Mouse (Mus musculus) midbrain, embryonic 15.5 days (tissue): ENCODE measurements around the gene H6pd. TPM values are rescaled to one million over a fixed set of nuclear protein-coding genes. Genes with fewer than 3 reads are reported as not detected.

ENCODE experiments used
- ATAC-seq: fragments of 200-750 bp; cut with Nextera tagmentation; replicated peaks from 2 replicates; pipeline ENCODE4 v1.8.0; 2017; ENCODE audit warnings: moderate TSS enrichment
- H3K27ac ChIP-seq: fragments of 300-500 bp; sonication (generic); 2 replicates; pipeline ENCODE4 v1.5.1; 2015; ENCODE audit warnings: mild to moderate bottlenecking, inconsistent platforms
- H3K27me3 ChIP-seq: fragments of 300-500 bp; sonication (generic); replicated peaks from 2 replicates; pipeline ENCODE4 v1.6.1; 2015; ENCODE audit warnings: inconsistent platforms
- H3K36me3 ChIP-seq: fragments of 300-500 bp; sonication (generic); replicated peaks from 2 replicates; pipeline ENCODE4 v1.6.1; 2015; ENCODE audit warnings: inconsistent platforms
- H3K4me1 ChIP-seq: fragments of 300-500 bp; sonication (generic); 2 replicates; pipeline ENCODE4 v1.6.1; 2015; ENCODE audit warnings: inconsistent platforms
- H3K4me2 ChIP-seq: fragments of 300-500 bp; sonication (generic); 2 replicates; pipeline ENCODE4 v1.6.1; 2015; ENCODE audit warnings: inconsistent platforms, mild to moderate bottlenecking, moderate library complexity
- H3K4me3 ChIP-seq: fragments of 300-500 bp; sonication (generic); 2 replicates; pipeline ENCODE4 v1.5.1; 2015; ENCODE audit warnings: mild to moderate bottlenecking, inconsistent platforms
- H3K9ac ChIP-seq: fragments of 300-500 bp; sonication (generic); 2 replicates; pipeline ENCODE4 v1.6.1; 2015; ENCODE audit warnings: mild to moderate bottlenecking, inconsistent platforms
- H3K9me3 ChIP-seq: fragments of 300-500 bp; sonication (generic); 2 replicates; pipeline ENCODE4 v1.6.1; 2016; ENCODE audit warnings: inconsistent platforms
- WGBS: fragments of 180-500 bp; shearing (Covaris S2); methylation state at CpG from one replicate; pipeline ENCODE4 v1.1.7; 2015; ENCODE audit warnings: mixed read lengths; 5-methylcytosine and 5-hydroxymethylcytosine counted together
- polyA plus RNA-seq: library from polyadenylated mRNA; unstranded; fragments of >200 nt; fragmentation: Nextera tagmentation; extraction: Ambion mirVana; gene quantifications from 2 replicates; pipeline ENCODE4 v1.2.1, GENCODE M21; 2015

Gene H6pd
- polyA plus RNA-seq, 1 experiment from 2014 or later = 2.5 TPM

GRCm38 (mm10) chr4:149992670-149993032 lies 16.2 kb downstream of the H6pd start:
- H3K4me1 ChIP-seq = peaks cover 29% of the 10 kb centered on the region
- ATAC-seq = no peak
- H3K9me3 ChIP-seq = no peaks in the 10 kb centered on the region
- no peak overlapping the region for H3K9ac ChIP-seq
- no peak overlapping the region for H3K4me3 ChIP-seq
- 94% methylated on average over 8 of the region's 8 CpGs for WGBS
- no peak overlapping the region for H3K4me2 ChIP-seq
- H3K27me3 ChIP-seq = peaks cover 6% of the 10 kb centered on the region; the same call in 1 of the 2 replicates
- H3K27ac ChIP-seq = no peak overlapping the region
- H3K36me3 ChIP-seq = no peaks in the 10 kb centered on the region

DNA sequence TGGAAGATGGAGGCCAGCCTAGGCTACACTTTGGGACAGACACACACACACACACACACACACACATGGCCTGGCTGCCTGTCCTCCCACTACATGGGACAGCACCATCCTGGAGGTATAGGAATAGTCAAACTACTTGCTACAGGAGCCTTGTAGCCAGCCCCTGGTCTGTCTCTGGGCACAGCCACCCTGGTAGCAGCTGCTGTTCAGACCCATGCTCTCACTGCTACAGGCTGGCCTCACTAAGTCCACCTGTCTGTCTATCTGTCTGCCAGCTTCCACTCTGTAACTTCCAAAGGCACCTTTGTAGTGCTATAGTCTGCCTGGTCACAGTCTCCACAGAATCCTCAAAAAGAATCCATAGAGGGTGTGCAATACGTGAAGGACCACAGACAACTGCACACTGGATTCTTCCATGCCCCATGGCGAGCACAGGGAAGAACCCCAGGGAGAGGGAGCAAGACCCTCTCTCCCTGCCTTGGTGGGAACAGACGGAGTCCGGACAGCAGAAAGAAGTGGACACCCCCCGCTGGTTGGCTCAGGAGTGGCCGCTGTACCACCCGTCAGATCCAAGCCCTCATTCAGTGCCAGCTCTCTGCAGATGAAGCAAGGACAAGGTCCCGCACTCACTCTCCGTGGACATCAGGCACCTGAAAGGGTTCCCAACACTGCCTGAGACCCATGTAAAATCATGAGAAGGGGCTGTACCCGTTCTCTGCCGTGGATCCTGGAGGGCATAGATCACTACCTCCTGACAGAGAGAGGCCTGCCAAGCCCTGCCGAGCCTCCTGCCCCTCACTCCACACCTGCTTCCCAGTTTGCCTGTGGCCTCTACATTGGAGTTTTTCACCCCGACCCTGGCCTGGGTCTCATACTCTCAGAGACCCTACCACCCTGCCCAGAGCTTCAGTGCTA lies 16.8 kb downstream of the H6pd start:
- no peak overlapping the region for H3K27ac ChIP-seq

DNA sequence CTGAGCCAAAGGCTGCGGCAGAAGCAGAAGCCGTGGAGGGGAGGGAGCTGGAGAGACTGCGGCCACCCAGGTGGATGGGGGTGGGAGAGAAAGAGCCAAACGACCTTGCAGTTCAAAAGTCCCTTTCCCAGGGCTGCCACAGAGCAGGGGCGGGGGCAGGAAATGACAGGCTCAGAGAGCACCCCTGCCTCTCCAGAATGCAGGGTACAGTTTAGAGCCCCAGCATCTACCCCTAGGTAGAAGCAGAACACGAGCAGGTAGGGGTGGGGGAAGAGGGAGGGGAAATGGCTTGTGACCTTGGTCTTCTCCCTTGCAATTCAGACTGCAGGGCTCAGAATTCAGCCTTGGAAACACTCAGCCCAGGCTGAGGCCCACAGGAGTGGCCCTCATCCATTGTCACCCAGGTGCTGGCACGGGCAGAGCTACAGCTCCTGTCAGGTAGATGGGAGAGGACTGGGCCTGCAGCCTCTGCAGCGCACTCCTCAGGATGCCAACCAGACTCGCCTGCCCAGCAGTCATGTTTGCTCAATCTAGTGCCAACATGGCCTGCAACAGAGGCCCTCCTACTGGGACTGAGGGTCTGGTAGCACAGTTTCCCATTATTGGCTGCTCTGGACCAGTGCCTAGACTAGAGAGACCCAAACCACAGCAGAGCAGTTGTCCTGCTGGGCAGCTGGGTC lies 17.7 kb downstream of the H6pd start:
- H3K4me1 ChIP-seq = peaks cover 29% of the 10 kb centered on the region
- H3K27me3 ChIP-seq = peaks cover 6% of the 10 kb centered on the region; the same call in 1 of the 2 replicates
- no peaks in the 10 kb centered on the region for H3K9me3 ChIP-seq
- 0 out of 2 replicates have a peak, but pooled peaks have one; percentile 21 for ATAC-seq
- no peak overlapping the region for H3K4me3 ChIP-seq
- H3K4me2 ChIP-seq = no peak overlapping the region
- no peak overlapping the region for H3K9ac ChIP-seq
- H3K27ac ChIP-seq = no peak overlapping the region
- no peaks in the 10 kb centered on the region for H3K36me3 ChIP-seq
- WGBS = 29% methylated on average over 8 of the region's 9 CpGs

More for the DNA sequence above, 16.8 kb downstream of the H6pd start:
- no peak overlapping the region for H3K4me2 ChIP-seq
- 78% methylated on average over 13 of the region's 13 CpGs for WGBS
- no peaks in the 10 kb centered on the region for H3K36me3 ChIP-seq
- no peaks in the 10 kb centered on the region for H3K9me3 ChIP-seq
- H3K27me3 ChIP-seq = peaks cover 6% of the 10 kb centered on the region; the same call in 1 of the 2 replicates
- no peak overlapping the region for H3K9ac ChIP-seq
- no peak for ATAC-seq
- H3K4me1 ChIP-seq = peaks cover 29% of the 10 kb centered on the region
- no peak overlapping the region for H3K4me3 ChIP-seq

GRCm38 (mm10) chr4:149990212-149990953 lies 18.4 kb downstream of the H6pd start:
- no peak overlapping the region for H3K4me2 ChIP-seq
- peaks cover 29% of the 10 kb centered on the region for H3K4me1 ChIP-seq
- peaks cover 6% of the 10 kb centered on the region; the same call in 1 of the 2 replicates for H3K27me3 ChIP-seq
- peak; percentile 41 for ATAC-seq
- no peaks in the 10 kb centered on the region for H3K9me3 ChIP-seq
- no peak overlapping the region for H3K27ac ChIP-seq
- H3K36me3 ChIP-seq = no peaks in the 10 kb centered on the region
- 9% methylated on average over 8 of the region's 8 CpGs for WGBS
- no peak overlapping the region for H3K4me3 ChIP-seq
- H3K9ac ChIP-seq = no peak overlapping the region

DNA sequence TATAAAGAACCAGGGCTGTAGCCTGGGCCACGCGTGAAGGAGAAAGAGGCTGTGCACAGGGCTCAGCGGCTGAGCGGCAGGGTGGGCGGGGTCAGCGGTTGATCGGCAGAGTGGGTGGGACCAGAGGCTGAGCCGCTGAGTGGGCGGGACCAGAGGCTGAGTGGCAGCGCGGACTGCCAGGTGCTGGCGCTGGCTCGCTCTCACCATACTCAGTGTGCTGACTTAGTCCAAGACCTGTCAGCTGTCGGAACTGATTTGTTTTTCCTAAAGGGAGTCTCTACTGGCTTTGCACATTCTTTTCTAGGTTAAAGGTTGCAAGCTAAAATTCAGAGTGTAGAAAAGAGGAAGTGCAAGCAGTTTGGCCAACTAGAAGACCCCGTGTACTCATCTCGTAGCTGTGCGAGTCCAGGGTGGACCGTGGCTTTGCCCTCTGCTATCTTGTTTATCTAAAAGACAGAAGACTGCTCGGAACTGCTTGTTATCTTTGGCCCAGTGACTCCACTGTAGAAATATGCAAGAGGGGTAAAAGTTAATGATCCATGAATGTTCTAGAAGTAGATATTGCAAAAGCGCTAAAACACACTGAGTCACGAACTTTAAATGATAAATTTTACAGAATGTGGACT lies 19.8 kb downstream of the H6pd start:
- Histone ChIP-seq H3K9ac (peak overlapping the region; percentile 31; the same call in 1 of the 2 replicates), H3K4me2 (peak overlapping the region; percentile 54), H3K9me3 (no peaks in the 10 kb centered on the region), H3K27me3 (peaks cover 6% of the 10 kb centered on the region; the same call in 1 of the 2 replicates), H3K4me3 (peak overlapping the region; percentile 23), H3K4me1 (peaks cover 29% of the 10 kb centered on the region), H3K36me3 (no peaks in the 10 kb centered on the region), H3K27ac (peak overlapping the region; percentile 62)
- 10% methylated on average over 21 of the region's 21 CpGs for WGBS
- ATAC-seq = peak; percentile 94

DNA sequence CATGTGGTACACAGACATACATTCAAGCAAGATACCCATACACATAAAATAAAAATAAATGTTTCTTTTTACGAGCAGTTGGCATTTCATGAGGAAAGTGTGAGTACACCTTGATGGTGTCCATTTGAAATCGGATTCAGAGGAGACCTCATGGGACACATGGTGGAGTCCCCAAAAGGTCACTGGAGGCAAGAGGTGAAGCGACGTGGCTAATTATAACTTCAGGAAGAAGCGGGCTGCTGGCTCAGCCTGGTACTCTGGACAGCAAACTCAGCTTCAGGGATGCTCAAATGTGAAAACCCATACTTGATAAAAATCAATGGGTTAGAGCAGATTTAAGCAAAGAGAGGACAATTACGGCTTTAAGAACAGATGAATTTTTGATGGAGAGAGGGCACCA lies 20.5 kb downstream of the H6pd start:
- Histone ChIP-seq H3K4me3 (peak overlapping the region; percentile 23; the same call in 1 of the 2 replicates), H3K27ac (peak overlapping the region; percentile 62), H3K4me1 (peaks cover 29% of the 10 kb centered on the region), H3K27me3 (peaks cover 6% of the 10 kb centered on the region; the same call in 1 of the 2 replicates), H3K36me3 (no peaks in the 10 kb centered on the region), H3K9ac (0 out of 2 replicates have a peak overlapping the region, but pooled peaks have one; percentile 31), H3K9me3 (no peaks in the 10 kb centered on the region), H3K4me2 (peak overlapping the region; percentile 54)
- WGBS = 68% methylated on average over 6 of the region's 6 CpGs
- ATAC-seq = no peak; the same call in 1 of the 2 replicates

DNA sequence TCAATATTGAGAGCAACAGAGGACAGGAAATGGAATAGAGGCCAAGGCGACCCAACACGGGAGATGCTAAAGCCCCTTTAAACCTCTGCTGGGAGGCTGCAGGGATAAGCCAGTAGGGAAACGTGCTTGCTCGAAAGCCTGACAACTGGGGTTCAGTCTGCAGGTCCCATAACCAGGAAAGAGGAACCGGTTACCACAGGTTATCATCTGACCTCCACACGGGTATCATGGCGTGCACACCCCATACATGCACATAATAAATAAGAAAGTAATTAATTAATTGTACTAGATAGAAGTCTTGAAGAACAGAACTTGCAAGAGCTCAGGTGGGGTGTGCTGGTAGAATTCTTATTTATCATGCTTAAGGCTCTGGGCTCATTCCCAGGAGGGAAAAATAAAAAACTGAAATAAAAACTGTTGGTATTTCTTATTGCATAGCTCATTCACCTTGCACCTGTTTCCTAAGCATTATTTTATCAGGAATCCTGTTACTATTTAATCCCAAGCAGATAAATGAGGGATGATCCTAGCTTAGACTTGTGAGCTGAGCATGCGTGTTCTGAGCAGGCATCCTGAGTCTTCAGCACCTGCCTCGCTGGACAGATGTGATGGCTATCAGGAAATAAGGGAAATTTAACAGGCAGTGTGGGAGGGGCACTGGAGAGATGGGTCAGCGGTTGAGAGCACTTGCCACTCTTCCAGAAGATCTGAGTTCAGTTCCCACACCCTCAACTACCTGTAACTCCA lies 22.0 kb downstream of the H6pd start:
- 80% methylated on average over 10 of the region's 10 CpGs for WGBS
- Histone ChIP-seq H3K4me2 (no peak overlapping the region), H3K27me3 (peaks cover 6% of the 10 kb centered on the region; the same call in 1 of the 2 replicates), H3K27ac (no peak overlapping the region), H3K9me3 (no peaks in the 10 kb centered on the region), H3K4me3 (no peak overlapping the region), H3K36me3 (no peaks in the 10 kb centered on the region), H3K9ac (no peak overlapping the region), H3K4me1 (peaks cover 29% of the 10 kb centered on the region)
- ATAC-seq = no peak

GRCm38 (mm10) chr4:149983921-149984645 lies 24.7 kb downstream of the H6pd start:
- H3K36me3 ChIP-seq = no peaks in the 10 kb centered on the region
- H3K4me1 ChIP-seq = peaks cover 13% of the 10 kb centered on the region
- H3K27ac ChIP-seq = no peak overlapping the region
- no peak overlapping the region for H3K4me2 ChIP-seq
- no peak overlapping the region for H3K4me3 ChIP-seq
- H3K27me3 ChIP-seq = 0 out of 2 replicates have a peak, but pooled peaks cover 2% of the 10 kb centered on the region
- ATAC-seq = no peak
- no peaks in the 10 kb centered on the region for H3K9me3 ChIP-seq
- WGBS = 89% methylated on average over 23 of the region's 23 CpGs
- no peak overlapping the region for H3K9ac ChIP-seq

GRCm38 (mm10) chr4:149982154-149982553 lies 26.7 kb downstream of the H6pd start:
- H3K27me3 ChIP-seq = 0 out of 2 replicates have a peak, but pooled peaks cover 5% of the 10 kb centered on the region
- H3K9ac ChIP-seq = no peak overlapping the region
- no peak overlapping the region for H3K4me2 ChIP-seq
- H3K4me1 ChIP-seq = peaks cover 13% of the 10 kb centered on the region
- no peak overlapping the region for H3K27ac ChIP-seq
- H3K9me3 ChIP-seq = no peaks in the 10 kb centered on the region
- WGBS = 85% methylated on average over 15 of the region's 15 CpGs
- H3K36me3 ChIP-seq = no peaks in the 10 kb centered on the region
- no peak overlapping the region for H3K4me3 ChIP-seq
- no peak for ATAC-seq

- Histone ChIP-seq H3K4me1 (peaks cover 13% of the 10 kb centered on the region), H3K36me3 (no peaks in the 10 kb centered on the region), H3K4me2 (peak overlapping the region; percentile 42), H3K27me3 (0 out of 2 replicates have a peak, but pooled peaks cover 5% of the 10 kb centered on the region), H3K9ac (no peak overlapping the region), H3K9me3 (no peaks in the 10 kb centered on the region), H3K27ac (0 out of 2 replicates have a peak overlapping the region, but pooled peaks have one; percentile 13), H3K4me3 (0 out of 2 replicates have a peak overlapping the region, but pooled peaks have one; percentile 17)
- 3% methylated on average over 12 of the region's 12 CpGs for WGBS
- peak; percentile 57; the same call in 1 of the 2 replicates for ATAC-seq
Observed at GRCm38 (mm10) chr4:149979819-149980308, 29.0 kb downstream of the H6pd start.
